Comparison of ENCODE assay signal across 11 mouse cellular contexts in genomic region chr1:134097080-134097855, GRCm38 (mm10). TPM values are rescaled to one million over a fixed set of nuclear protein-coding genes. Genes with fewer than 3 reads are reported as not detected.
DNase-seq lines count a peak whose midpoint lies in the region; ATAC-seq and TF ChIP-seq lines count a peak whose summit lies in the region.
"Had no signal": no experiment of that assay in that cellular context is flagged by ENCODE, and none has a peak within 500 bp of the region (broad histone marks: within the 10 kb centered on the region; RNA-seq: fewer than 3 reads in every experiment).

No protein-coding gene starts in this region.

- WGBS in heart, embryonic 14.5 days, result 88% methylated on average over 7 of the region's 7 CpGs
- WGBS in embryonic facial prominence, embryonic 13.5 days, result 90% methylated on average over 7 of the region's 7 CpGs
- WGBS in hindbrain, embryonic 13.5 days, result 81% methylated on average over 7 of the region's 7 CpGs
- WGBS in midbrain, embryonic 12.5 days, result 89% methylated on average over 7 of the region's 7 CpGs
- WGBS in thymus, adult 2 months, result 96% methylated on average over 7 of the region's 7 CpGs

- no peaks in the 10 kb centered on the region for H3K9me3 ChIP-seq in heart, embryonic 14.5 days (ENCODE audit: control insufficient read depth, low read length)
- no peaks in the 10 kb centered on the region for H3K9me3 ChIP-seq in embryonic facial prominence, embryonic 13.5 days
- no peaks in the 10 kb centered on the region for H3K9me3 ChIP-seq in hindbrain, embryonic 13.5 days
- H3K9me3 ChIP-seq in midbrain, embryonic 12.5 days, result no peaks in the 10 kb centered on the region
- H3K9me3 ChIP-seq: embryonic facial prominence, embryonic 12.5 days had no signal

- H3K4me1 ChIP-seq in heart, embryonic 14.5 days (ENCODE audit: control insufficient read depth in 2 of 2, insufficient read depth in 2 of 2, low read length in 2 of 2), result peaks cover 63 to 67% of the 10 kb centered on the region in 2 experiments
- H3K4me1 ChIP-seq in embryonic facial prominence, embryonic 13.5 days, result peaks cover 68% of the 10 kb centered on the region
- H3K4me1 ChIP-seq in hindbrain, embryonic 13.5 days (replicated peaks), result peaks cover 76% of the 10 kb centered on the region
- peaks cover 67% of the 10 kb centered on the region for H3K4me1 ChIP-seq in midbrain, embryonic 12.5 days
- peaks cover 67% of the 10 kb centered on the region for H3K4me1 ChIP-seq in thymus, adult 2 months (replicated peaks; ENCODE audit: control insufficient read depth, insufficient read depth, low read length)

- H3K9ac ChIP-seq in heart, embryonic 14.5 days (ENCODE audit: low read length), result peak overlapping the region; percentile 58; the same call in 1 of the 2 replicates
- no peak overlapping the region for H3K9ac ChIP-seq in embryonic facial prominence, embryonic 13.5 days
- no peak overlapping the region for H3K9ac ChIP-seq in hindbrain, embryonic 13.5 days
- no peak overlapping the region for H3K9ac ChIP-seq in midbrain, embryonic 12.5 days (replicated peaks)
- H3K9ac ChIP-seq: embryonic facial prominence, embryonic 12.5 days had no signal

- no peaks in the 10 kb centered on the region for H3K36me3 ChIP-seq in heart, embryonic 14.5 days (ENCODE audit: control insufficient read depth, insufficient read depth, low read length)
- no peaks in the 10 kb centered on the region for H3K36me3 ChIP-seq in embryonic facial prominence, embryonic 13.5 days
- no peaks in the 10 kb centered on the region for H3K36me3 ChIP-seq in hindbrain, embryonic 13.5 days
- H3K36me3 ChIP-seq in midbrain, embryonic 12.5 days, result no peaks in the 10 kb centered on the region
- no peaks in the 10 kb centered on the region for H3K36me3 ChIP-seq in thymus, adult 2 months (ENCODE audit: control insufficient read depth, insufficient read depth, low read length)
- H3K36me3 ChIP-seq: embryonic facial prominence, embryonic 12.5 days had no signal

- peak overlapping the region; percentile 98 to 100 for H3K27ac ChIP-seq in heart, embryonic 14.5 days (replicated peaks in 1 of 2; ENCODE audit: control insufficient read depth in 1 of 2, insufficient read depth in 1 of 2, low read depth in 2 of 2, low read length in 2 of 2)
- H3K27ac ChIP-seq in embryonic facial prominence, embryonic 13.5 days, result peak overlapping the region; percentile 81
- H3K27ac ChIP-seq in hindbrain, embryonic 13.5 days, result peak overlapping the region; percentile 86
- H3K27ac ChIP-seq in midbrain, embryonic 12.5 days (replicated peaks), result peak overlapping the region; percentile 83
- H3K27ac ChIP-seq in thymus, adult 2 months (ENCODE audit: control insufficient read depth, insufficient read depth, low read length), result no peak overlapping the region

- no peak for DNase-seq in heart, adult 8-10 months (ENCODE audit: low spot score)
- DNase-seq in right cerebral cortex, postnatal 14 days, result no peak
- DNase-seq in cerebellum, postnatal 10 days, result no peak
- no peak for DNase-seq in thymus, adult 2 months
- DNase-seq: adrenal gland, postnatal 14 days; thymus, postnatal 25 days had no signal

- ATAC-seq in heart, embryonic 14.5 days (ENCODE audit: insufficient number of reproducible peaks, insufficient read depth, low FRiP score, low read depth), result no peak
- ATAC-seq in embryonic facial prominence, embryonic 13.5 days (ENCODE audit: insufficient number of reproducible peaks, insufficient read depth, low FRiP score, low TSS enrichment, low read depth), result no peak
- ATAC-seq in hindbrain, embryonic 13.5 days (ENCODE audit: low FRiP score), result no peak
- ATAC-seq in midbrain, embryonic 12.5 days (ENCODE audit: low FRiP score, low read depth), result no peak

- TF ChIP-seq POLR2A in thymus, adult 2 months (IDR thresholded peaks at IDR 0.05; ENCODE audit: control insufficient read depth, extremely low read depth, insufficient read depth, low read length, poor library complexity), result no peak

- TF ChIP-seq CTCF in thymus, adult 2 months (IDR thresholded peaks at IDR 0.05; ENCODE audit: borderline replicate concordance, control insufficient read depth, extremely low read depth, insufficient read depth, low read length, poor library complexity), result no peak

- H3K4me2 ChIP-seq in heart, embryonic 14.5 days (ENCODE audit: low read length), result peak overlapping the region; percentile 42; the same call in 1 of the 2 replicates
- H3K4me2 ChIP-seq in embryonic facial prominence, embryonic 13.5 days, result no peak overlapping the region
- H3K4me2 ChIP-seq in hindbrain, embryonic 13.5 days, result no peak overlapping the region
- H3K4me2 ChIP-seq in midbrain, embryonic 12.5 days (replicated peaks), result 0 out of 2 replicates have a peak overlapping the region, but pooled peaks have one; percentile 9
- H3K4me2 ChIP-seq: embryonic facial prominence, embryonic 12.5 days had no signal

- H3K27me3 ChIP-seq in heart, embryonic 14.5 days (ENCODE audit: control insufficient read depth, insufficient read depth, low read length), result no peaks in the 10 kb centered on the region
- H3K27me3 ChIP-seq in embryonic facial prominence, embryonic 13.5 days, result no peaks in the 10 kb centered on the region
- no peaks in the 10 kb centered on the region for H3K27me3 ChIP-seq in hindbrain, embryonic 13.5 days
- H3K27me3 ChIP-seq in midbrain, embryonic 12.5 days, result 0 out of 2 replicates have a peak, but pooled peaks cover 3% of the 10 kb centered on the region
- no peaks in the 10 kb centered on the region for H3K27me3 ChIP-seq in thymus, adult 2 months (ENCODE audit: control insufficient read depth, insufficient read depth, low read length)
- H3K27me3 ChIP-seq: embryonic facial prominence, embryonic 12.5 days had no signal

- no peak overlapping the region for H3K4me3 ChIP-seq in heart, embryonic 14.5 days (ENCODE audit: control insufficient read depth in 1 of 2, insufficient read depth in 1 of 2, low read depth in 1 of 2, low read length in 2 of 2)
- H3K4me3 ChIP-seq in embryonic facial prominence, embryonic 13.5 days, result no peak overlapping the region
- no peak overlapping the region for H3K4me3 ChIP-seq in hindbrain, embryonic 13.5 days
- no peak overlapping the region for H3K4me3 ChIP-seq in midbrain, embryonic 12.5 days
- H3K4me3 ChIP-seq in thymus, adult 2 months (ENCODE audit: control insufficient read depth, insufficient read depth, low read length), result no peak overlapping the region
- H3K4me3 ChIP-seq: embryonic facial prominence, embryonic 12.5 days had no signal

RNA-seq across cellular contexts. Expression of gene Chit1, which starts 13.8 kb away (rescaled TPM):
- polyA plus RNA-seq in heart, embryonic 14.5 days (2014; fragmentation: Nextera tagmentation; extraction: Ambion mirVana), result 0.46 and 0.96 TPM in 2 replicates
- not detected for total RNA-seq in heart, adult 8-10 months (2022)
- polyA plus RNA-seq in embryonic facial prominence, embryonic 13.5 days (2015; fragmentation: Nextera tagmentation; extraction: Ambion mirVana), result not detected in 2 replicates
- 0.30 and 0.35 TPM in 2 replicates for polyA plus RNA-seq in hindbrain, embryonic 13.5 days (2015; fragmentation: Nextera tagmentation; extraction: Ambion mirVana)
- polyA plus RNA-seq in midbrain, embryonic 12.5 days (2016; fragmentation: Nextera tagmentation; extraction: Ambion mirVana), result not detected in 2 replicates
- polyA plus RNA-seq in thymus, adult 2 months (2012; rRNA removed), result 0.54 and 0.78 TPM in 2 replicates
- total RNA-seq: adrenal gland, postnatal 14 days had no signal
- polyA plus RNA-seq: embryonic facial prominence, embryonic 12.5 days had no signal

RNA-seq across cellular contexts. Expression of gene Btg2, which starts 18.3 kb away (rescaled TPM):
- polyA plus RNA-seq in heart, embryonic 14.5 days (2014; fragmentation: Nextera tagmentation; extraction: Ambion mirVana), result 34.7 and 36.9 TPM in 2 replicates
- 10 to 100 TPM; 18.3 to 35.3 (median 28.0) TPM for total RNA-seq in heart, adult 8-10 months (2022)
- 21.2 and 24.2 TPM in 2 replicates for polyA plus RNA-seq in embryonic facial prominence, embryonic 13.5 days (2015; fragmentation: Nextera tagmentation; extraction: Ambion mirVana)
- 57.4 and 63.4 TPM in 2 replicates for polyA plus RNA-seq in hindbrain, embryonic 13.5 days (2015; fragmentation: Nextera tagmentation; extraction: Ambion mirVana)
- 162 and 172 TPM in 2 replicates for polyA plus RNA-seq in midbrain, embryonic 12.5 days (2016; fragmentation: Nextera tagmentation; extraction: Ambion mirVana)
- polyA plus RNA-seq in thymus, adult 2 months (2012; rRNA removed), result 432 and 481 TPM in 2 replicates

Comparison
In these comparisons a context has a peak if more than half of its experiments do, and no peak if none do; other contexts are left out.
1. H3K4me2 ChIP-seq: peak in heart, embryonic 14.5 days (single experiment) and midbrain, embryonic 12.5 days (single experiment); none in embryonic facial prominence, embryonic 13.5 days (single experiment) and hindbrain, embryonic 13.5 days (single experiment).